ENCODE assay signal across 15 mouse cellular contexts in genomic region chr1:155320091-155320833, GRCm38 (mm10).
DNase-seq lines count a peak whose midpoint lies in the region; ATAC-seq and TF ChIP-seq lines count a peak whose summit lies in the region.
"Had no signal": no experiment of that assay in that cellular context is flagged by ENCODE, and none has a peak within 500 bp of the region (broad histone marks: within the 10 kb centered on the region; RNA-seq: fewer than 3 reads in every experiment).

No protein-coding gene starts in this region.

- H3K4me2 ChIP-seq in forebrain, embryonic 16.5 days (ENCODE audit: low read length), result no peak overlapping the region
- peak overlapping the region; percentile 36; the same call in 1 of the 2 replicates for H3K4me2 ChIP-seq in liver, postnatal 0 days (ENCODE audit: low read depth, low read length)
- 0 out of 2 replicates have a peak overlapping the region, but pooled peaks have one; percentile 7 for H3K4me2 ChIP-seq in neural tube, embryonic 13.5 days
- H3K4me2 ChIP-seq: limb, embryonic 13.5 days had no signal

- no peak for ATAC-seq in forebrain, embryonic 16.5 days
- ATAC-seq in liver, postnatal 0 days, result peak; percentile 23; the same call in 1 of the 2 replicates
- ATAC-seq in neural tube, embryonic 13.5 days (ENCODE audit: low read depth), result peak; percentile 89
- ATAC-seq: intestine, postnatal 0 days had no signal

- no peaks in the 10 kb centered on the region for H3K36me3 ChIP-seq in forebrain, embryonic 16.5 days (ENCODE audit: control insufficient read depth, insufficient read depth)
- H3K36me3 ChIP-seq in liver, postnatal 0 days (replicated peaks; ENCODE audit: insufficient read depth, low read length), result peaks cover 2% of the 10 kb centered on the region
- H3K36me3 ChIP-seq in neural tube, embryonic 13.5 days, result peaks cover 6% of the 10 kb centered on the region
- H3K36me3 ChIP-seq: limb, embryonic 13.5 days had no signal

- no peaks in the 10 kb centered on the region for H3K9me3 ChIP-seq in forebrain, embryonic 16.5 days (ENCODE audit: control insufficient read depth, low read length)
- no peaks in the 10 kb centered on the region for H3K9me3 ChIP-seq in liver, postnatal 0 days (ENCODE audit: low read length)
- no peaks in the 10 kb centered on the region for H3K9me3 ChIP-seq in neural tube, embryonic 13.5 days
- H3K9me3 ChIP-seq: limb, embryonic 13.5 days had no signal

- H3K4me3 ChIP-seq in layer of hippocampus, adult 2 months, result no peak overlapping the region
- no peak overlapping the region for H3K4me3 ChIP-seq in forebrain, embryonic 16.5 days (replicated peaks; ENCODE audit: low read length)
- H3K4me3 ChIP-seq in liver, postnatal 0 days (ENCODE audit: low read depth, low read length), result no peak overlapping the region
- H3K4me3 ChIP-seq in neural tube, embryonic 13.5 days, result no peak overlapping the region
- H3K4me3 ChIP-seq in left cerebral cortex, adult 2 months, result no peak overlapping the region
- H3K4me3 ChIP-seq: limb, embryonic 13.5 days had no signal

- TF ChIP-seq EP300 in liver, postnatal 0 days (IDR thresholded peaks at IDR 0.05; ENCODE audit: low read depth), result peak; percentile 79

- no peak for DNase-seq in layer of hippocampus, adult 2 months (ENCODE audit: low spot score in 2 of 2)
- DNase-seq in layer of hippocampus, adult 8-10 months (ENCODE audit: low spot score in 2 of 2), result no peak
- no peak for DNase-seq in liver, postnatal 0 days
- DNase-seq in gastrocnemius, postnatal 4 days (ENCODE audit: low spot score in 2 of 2), result no peak
- no peak for DNase-seq in right cerebral cortex, postnatal 36 days (ENCODE audit: low spot score in 2 of 2)
- DNase-seq in left cerebral cortex, adult 2 months (ENCODE audit: extremely low spot score in 1 of 2, low spot score in 2 of 2), result no peak
- DNase-seq: cerebellum, adult 11-12 months; heart, postnatal 14 days; kidney, postnatal 25 days; lung, postnatal 10 days; right cerebral cortex, postnatal 25 days had no signal

- WGBS in forebrain, embryonic 16.5 days, result 43% methylated on average over 7 of the region's 7 CpGs
- WGBS in liver, postnatal 0 days (ENCODE audit: insufficient replicate concordance), result 53% methylated on average over 7 of the region's 7 CpGs
- WGBS in neural tube, embryonic 13.5 days, result 25% methylated on average over 7 of the region's 7 CpGs

- TF ChIP-seq CTCF in layer of hippocampus, adult 2 months (conservative IDR thresholded peaks at IDR 0.05), result no peak
- TF ChIP-seq CTCF in liver, postnatal 0 days (IDR thresholded peaks at IDR 0.05; ENCODE audit: low read depth), result no peak
- TF ChIP-seq CTCF in left cerebral cortex, adult 2 months (IDR thresholded peaks at IDR 0.05), result no peak

- intact Hi-C loops in left cerebral cortex, adult 2 months (cut with DNase I), result no loop called here

- H3K27me3 ChIP-seq in forebrain, embryonic 16.5 days (replicated peaks; ENCODE audit: control insufficient read depth, insufficient read depth, low read length), result no peaks in the 10 kb centered on the region
- H3K27me3 ChIP-seq in liver, postnatal 0 days (ENCODE audit: insufficient read depth, low read length), result no peaks in the 10 kb centered on the region
- H3K27me3 ChIP-seq in neural tube, embryonic 13.5 days, result no peaks in the 10 kb centered on the region
- H3K27me3 ChIP-seq: limb, embryonic 13.5 days had no signal

- no peak overlapping the region for H3K9ac ChIP-seq in forebrain, embryonic 16.5 days (replicated peaks; ENCODE audit: low read depth, low read length)
- H3K9ac ChIP-seq in liver, postnatal 0 days (replicated peaks), result no peak overlapping the region
- H3K9ac ChIP-seq in neural tube, embryonic 13.5 days, result no peak overlapping the region
- H3K9ac ChIP-seq: limb, embryonic 13.5 days had no signal

- H3K27ac ChIP-seq in layer of hippocampus, adult 2 months, result 0 out of 2 replicates have a peak overlapping the region, but pooled peaks have one; percentile 29
- H3K27ac ChIP-seq in forebrain, embryonic 16.5 days (ENCODE audit: low read length), result 0 out of 2 replicates have a peak overlapping the region, but pooled peaks have one; percentile 28
- H3K27ac ChIP-seq in liver, postnatal 0 days (ENCODE audit: low read depth), result no peak overlapping the region
- H3K27ac ChIP-seq in neural tube, embryonic 13.5 days (replicated peaks), result peak overlapping the region; percentile 80
- no peak overlapping the region for H3K27ac ChIP-seq in left cerebral cortex, adult 2 months
- H3K27ac ChIP-seq: limb, embryonic 13.5 days had no signal

- H3K4me1 ChIP-seq in forebrain, embryonic 16.5 days (replicated peaks; ENCODE audit: control insufficient read depth, insufficient read depth, low read length), result peaks cover 2% of the 10 kb centered on the region
- H3K4me1 ChIP-seq in liver, postnatal 0 days (ENCODE audit: insufficient read depth), result 0 out of 2 replicates have a peak, but pooled peaks cover 3% of the 10 kb centered on the region
- peaks cover 22% of the 10 kb centered on the region for H3K4me1 ChIP-seq in neural tube, embryonic 13.5 days (replicated peaks)
- H3K4me1 ChIP-seq: limb, embryonic 13.5 days had no signal

Comparison
In these comparisons a context has a peak if more than half of its experiments do, and no peak if none do; other contexts are left out.
1. H3K27ac ChIP-seq: peak in layer of hippocampus, adult 2 months (single experiment), forebrain, embryonic 16.5 days (single experiment) and neural tube, embryonic 13.5 days (single experiment); none in liver, postnatal 0 days (single experiment) and left cerebral cortex, adult 2 months (single experiment).